Mouse (Mus musculus) embryonic facial prominence, embryonic 11.5 days (tissue): Measurements from ENCODE around the gene Tfb2m. TPM values are rescaled to one million over a fixed set of nuclear protein-coding genes. Genes with fewer than 3 reads are reported as not detected.

Experiments
- ATAC-seq: fragments of 200-750 bp; cut with Nextera tagmentation; replicated peaks from 2 replicates; pipeline ENCODE4 v1.8.0; 2017; ENCODE audit warnings: low read depth; ENCODE audit not compliant: insufficient number of reproducible peaks, low FRiP score, low TSS enrichment
- DNase-seq: peaks from one replicate; pipeline ENCODE4 v3.0.0-alpha.2; 2015; ENCODE audit warnings: low spot score
- H3K27ac ChIP-seq: fragments of 300-500 bp; sonication (generic); replicated peaks from 2 replicates; pipeline ENCODE4 v1.5.1; 2014; ENCODE audit warnings: mild to moderate bottlenecking, low read depth, low read length, control low read depth
- H3K27me3 ChIP-seq: fragments of 300-500 bp; sonication (generic); 2 replicates; pipeline ENCODE4 v1.6.1; 2014; ENCODE audit warnings: mild to moderate bottlenecking, low read length, moderate library complexity, mixed read lengths; ENCODE audit not compliant: control insufficient read depth, insufficient read depth
- H3K36me3 ChIP-seq: fragments of 300-500 bp; sonication (generic); replicated peaks from 2 replicates; pipeline ENCODE4 v1.6.1; 2014; ENCODE audit warnings: low read depth, mild to moderate bottlenecking, low read length, moderate library complexity, mixed read lengths; ENCODE audit not compliant: control insufficient read depth, insufficient read depth
- H3K4me1 ChIP-seq: fragments of 300-500 bp; sonication (generic); 2 replicates; pipeline ENCODE4 v1.6.1; 2014; ENCODE audit warnings: low read length, mixed read lengths; ENCODE audit not compliant: control insufficient read depth, insufficient read depth
- H3K4me2 ChIP-seq: fragments of 300-500 bp; sonication (generic); 2 replicates; pipeline ENCODE4 v1.6.1; 2014; ENCODE audit warnings: low read depth, mild to moderate bottlenecking, control low read depth, low read length, moderate library complexity
- H3K4me3 ChIP-seq: fragments of 300-500 bp; sonication (generic); 2 replicates; pipeline ENCODE4 v1.5.1; 2014; ENCODE audit warnings: low read depth, low read length, control low read depth
- H3K9ac ChIP-seq: fragments of 300-500 bp; sonication (generic); replicated peaks from 2 replicates; pipeline ENCODE4 v1.6.1; 2014; ENCODE audit warnings: mild to moderate bottlenecking, control low read depth, low read length
- H3K9me3 ChIP-seq: fragments of 300-500 bp; sonication (generic); replicated peaks from 2 replicates; pipeline ENCODE4 v1.6.1; 2016; ENCODE audit warnings: mild to moderate bottlenecking, low read length, inconsistent platforms, mixed read lengths; ENCODE audit not compliant: control insufficient read depth
- WGBS: fragments of 180-500 bp; shearing (Covaris S2); extraction: QIAGEN DNeasy Blood & Tissue Kit; methylation state at CpG from one replicate; pipeline ENCODE4 v1.1.7; 2014; 5-methylcytosine and 5-hydroxymethylcytosine counted together
- polyA plus RNA-seq: library from polyadenylated mRNA; unstranded; fragments of >200 nt; fragmentation: Nextera tagmentation; extraction: Ambion mirVana; gene quantifications from 2 replicates; pipeline ENCODE4 v1.2.1, GENCODE M21; 2014

The Tfb2m gene
- polyA plus RNA-seq, 1 experiment from 2014 or later = 38.5 TPM

GRCm38 (mm10) chr1:179510546-179511340, 35.3 kb downstream of the Tfb2m start:
- WGBS = 78% methylated on average over 13 of the region's 13 CpGs
- DNase-seq = no peak
- H3K4me2 ChIP-seq = no peak overlapping the region
- no peaks in the 10 kb centered on the region for H3K27me3 ChIP-seq
- no peak overlapping the region for H3K9ac ChIP-seq
- ATAC-seq = no peak
- no peaks in the 10 kb centered on the region for H3K36me3 ChIP-seq
- no peak overlapping the region for H3K27ac ChIP-seq
- no peaks in the 10 kb centered on the region for H3K4me1 ChIP-seq
- H3K4me3 ChIP-seq = no peak overlapping the region
- no peaks in the 10 kb centered on the region for H3K9me3 ChIP-seq

GRCm38 (mm10) chr1:179506530-179507315, 39.3 kb downstream of the Tfb2m start:
- H3K4me1 ChIP-seq = no peaks in the 10 kb centered on the region
- no peaks in the 10 kb centered on the region for H3K36me3 ChIP-seq
- no peak overlapping the region for H3K9ac ChIP-seq
- H3K4me2 ChIP-seq = no peak overlapping the region
- 60% methylated on average over 9 of the region's 9 CpGs for whole genome bisulfite sequencing
- ATAC-seq (no peak), DNase-seq (peak; percentile 56)
- no peak overlapping the region for H3K27ac ChIP-seq
- H3K27me3 ChIP-seq = no peaks in the 10 kb centered on the region
- H3K4me3 ChIP-seq = no peak overlapping the region
- no peaks in the 10 kb centered on the region for H3K9me3 ChIP-seq

- Histone ChIP-seq H3K27me3 (no peaks in the 10 kb centered on the region), H3K27ac (no peak overlapping the region), H3K4me3 (no peak overlapping the region), H3K4me2 (no peak overlapping the region), H3K9ac (no peak overlapping the region), H3K36me3 (no peaks in the 10 kb centered on the region), H3K9me3 (no peaks in the 10 kb centered on the region), H3K4me1 (no peaks in the 10 kb centered on the region)
- 20% methylated on average over 3 of the region's 3 CpGs for WGBS
- DNase-seq (peak; percentile 61), ATAC-seq (no peak)
Measured at GRCm38 (mm10) chr1:179502565-179502964, 43.5 kb downstream of the Tfb2m start.

GRCm38 (mm10) chr1:179499257-179499656, 46.8 kb downstream of the Tfb2m start:
- Histone ChIP-seq H3K4me3 (no peak overlapping the region), H3K4me1 (no peaks in the 10 kb centered on the region), H3K27ac (no peak overlapping the region), H3K9ac (no peak overlapping the region), H3K27me3 (no peaks in the 10 kb centered on the region), H3K4me2 (no peak overlapping the region), H3K9me3 (no peaks in the 10 kb centered on the region), H3K36me3 (no peaks in the 10 kb centered on the region)
- ATAC-seq (no peak), DNase-seq (no peak)
- 73% methylated on average over 3 of the region's 3 CpGs for WGBS

GRCm38 (mm10) chr1:179492908-179493307, 53.2 kb downstream of the Tfb2m start:
- Histone ChIP-seq H3K9ac (no peak overlapping the region), H3K4me3 (no peak overlapping the region), H3K27me3 (no peaks in the 10 kb centered on the region), H3K4me1 (no peaks in the 10 kb centered on the region), H3K27ac (no peak overlapping the region), H3K4me2 (no peak overlapping the region), H3K36me3 (no peaks in the 10 kb centered on the region), H3K9me3 (no peaks in the 10 kb centered on the region)
- ATAC-seq (no peak), DNase-seq (no peak)
- 82% methylated on average over 5 of the region's 5 CpGs for WGBS

GRCm38 (mm10) chr1:179488520-179488919, 57.5 kb downstream of the Tfb2m start:
- DNase-seq (no peak), ATAC-seq (no peak)
- H3K36me3 ChIP-seq = no peaks in the 10 kb centered on the region
- 91% methylated on average over 5 of the region's 5 CpGs for WGBS
- H3K4me2 ChIP-seq = no peak overlapping the region
- H3K27me3 ChIP-seq = no peaks in the 10 kb centered on the region
- H3K27ac ChIP-seq = no peak overlapping the region
- no peaks in the 10 kb centered on the region for H3K4me1 ChIP-seq
- no peak overlapping the region for H3K4me3 ChIP-seq
- no peak overlapping the region for H3K9ac ChIP-seq
- H3K9me3 ChIP-seq = no peaks in the 10 kb centered on the region

GRCm38 (mm10) chr1:179487990-179488389, 58.1 kb downstream of the Tfb2m start:
- H3K27ac ChIP-seq = no peak overlapping the region
- H3K36me3 ChIP-seq = no peaks in the 10 kb centered on the region
- no peak overlapping the region for H3K4me2 ChIP-seq
- H3K4me3 ChIP-seq = no peak overlapping the region
- 67% methylated on average over 5 of the region's 5 CpGs for WGBS
- no peak for DNase-seq
- no peak overlapping the region for H3K9ac ChIP-seq
- H3K27me3 ChIP-seq = no peaks in the 10 kb centered on the region
- H3K4me1 ChIP-seq = no peaks in the 10 kb centered on the region
- no peak for ATAC-seq
- no peaks in the 10 kb centered on the region for H3K9me3 ChIP-seq

- no peaks in the 10 kb centered on the region for H3K4me1 ChIP-seq
- ATAC-seq = no peak
- DNase-seq = no peak
- H3K4me2 ChIP-seq = no peak overlapping the region
- H3K36me3 ChIP-seq = no peaks in the 10 kb centered on the region
- no peak overlapping the region for H3K27ac ChIP-seq
- no peak overlapping the region for H3K9ac ChIP-seq
- WGBS = 86% methylated on average over 2 of the region's 2 CpGs
- no peak overlapping the region for H3K4me3 ChIP-seq
- no peaks in the 10 kb centered on the region for H3K27me3 ChIP-seq
- no peaks in the 10 kb centered on the region for H3K9me3 ChIP-seq
Measured at GRCm38 (mm10) chr1:179487238-179487637, 58.8 kb downstream of the Tfb2m start.
